Mouse (Mus musculus) hindbrain, embryonic 14.5 days (tissue): ENCODE measurements at regions not wholly inside any gene's neighbourhood (a gene's known extent, or its start where the extent isn't known, plus 50 kb on each side); places are given as distances from the start of the nearest gene placed in this dataset.
"Not testable (repeated sequence)": the region's sequence is repeated elsewhere in the genome, so short reads cannot be mapped to it uniquely, and the experiment has no call there.

Experiments
- ATAC-seq: fragments of 200-750 bp; cut with Nextera tagmentation; 2 replicates; pipeline ENCODE4 v1.8.0; 2017; ENCODE audit warnings: moderate number of reproducible peaks, mild to moderate bottlenecking, moderate TSS enrichment, moderate library complexity; ENCODE audit not compliant: low FRiP score
- DNase-seq: peaks from one replicate; pipeline ENCODE4 v3.0.0-alpha.2; 2015; ENCODE audit warnings: low spot score
- H3K27ac ChIP-seq: fragments of 300-500 bp; sonication (generic); 2 replicates; pipeline ENCODE4 v1.5.1; 2014; ENCODE audit warnings: mild to moderate bottlenecking, moderate library complexity
- H3K27me3 ChIP-seq: fragments of 300-500 bp; sonication (generic); 2 replicates; pipeline ENCODE4 v1.6.1; 2014; ENCODE audit warnings: mild to moderate bottlenecking, low read length, mixed read lengths; ENCODE audit not compliant: control insufficient read depth, insufficient read depth
- H3K36me3 ChIP-seq: fragments of 300-500 bp; sonication (generic); replicated peaks from 2 replicates; pipeline ENCODE4 v1.6.1; 2014; ENCODE audit not compliant: control insufficient read depth, insufficient read depth
- H3K4me1 ChIP-seq: fragments of 300-500 bp; sonication (generic); replicated peaks from 2 replicates; pipeline ENCODE4 v1.6.1; 2014; ENCODE audit warnings: antibody characterized with exemption, low read length, mixed read lengths; ENCODE audit not compliant: control insufficient read depth, insufficient read depth
- H3K4me2 ChIP-seq: fragments of 300-500 bp; sonication (generic); replicated peaks from 2 replicates; pipeline ENCODE4 v1.6.1; 2014; ENCODE audit warnings: mild to moderate bottlenecking, moderate library complexity
- H3K4me3 ChIP-seq: fragments of 300-500 bp; sonication (generic); replicated peaks from 2 replicates; pipeline ENCODE4 v1.5.1; 2014; ENCODE audit warnings: mild to moderate bottlenecking, low read length
- H3K9ac ChIP-seq: fragments of 300-500 bp; sonication (generic); 2 replicates; pipeline ENCODE4 v1.6.1; 2014
- H3K9me3 ChIP-seq: fragments of 300-500 bp; sonication (generic); 2 replicates; pipeline ENCODE4 v1.6.1; 2016; ENCODE audit warnings: low read length; ENCODE audit not compliant: control insufficient read depth
- WGBS: fragments of 180-500 bp; shearing (Covaris S2); extraction: QIAGEN DNeasy Blood & Tissue Kit; methylation state at CpG from one replicate; pipeline ENCODE4 v1.1.7; 2014; 5-methylcytosine and 5-hydroxymethylcytosine counted together

DNA sequence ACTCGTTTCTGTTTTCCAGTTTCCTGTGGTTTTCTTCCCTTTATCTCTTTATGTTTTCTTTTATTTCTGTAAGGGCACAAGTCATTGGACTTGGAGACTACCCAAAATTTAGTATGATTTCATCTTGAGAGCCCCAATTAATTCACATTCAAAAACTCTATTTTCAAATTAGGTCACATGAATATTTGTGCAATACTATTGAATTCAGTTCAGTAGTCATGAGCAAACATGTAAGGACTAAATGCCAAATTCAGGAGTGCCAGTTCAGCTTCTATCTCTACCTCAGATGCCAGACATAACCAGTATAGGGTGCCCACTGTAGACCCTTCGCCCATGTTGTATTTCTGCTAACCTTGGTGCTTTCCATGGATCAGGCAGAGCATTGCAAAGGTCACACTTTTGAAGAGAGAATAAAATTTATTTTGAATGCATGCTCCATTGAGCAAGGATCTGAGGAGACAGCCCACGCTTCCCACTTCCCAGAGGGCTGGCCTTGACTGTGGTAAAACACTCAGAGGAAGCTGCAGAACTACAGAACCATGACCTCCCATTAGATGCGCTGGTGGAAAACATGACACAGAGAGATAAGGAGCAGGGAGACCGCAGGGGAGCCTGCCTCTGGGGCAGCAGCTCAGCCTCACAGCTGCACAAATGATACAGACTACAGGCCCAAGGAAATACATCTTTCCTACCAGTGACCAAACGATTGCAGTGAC is 135.9 kb upstream of the Plxna2 start:
- no peak for ATAC-seq
- no peak overlapping the region for H3K9ac ChIP-seq
- H3K4me1 ChIP-seq: no peaks in the 10 kb centered on the region
- no peaks in the 10 kb centered on the region for H3K36me3 ChIP-seq
- H3K9me3 ChIP-seq: no peaks in the 10 kb centered on the region
- WGBS: 73% methylated on average over 6 of the region's 6 CpGs
- no peak overlapping the region for H3K27ac ChIP-seq
- no peak for DNase-seq
- H3K4me2 ChIP-seq: no peak overlapping the region
- no peaks in the 10 kb centered on the region for H3K27me3 ChIP-seq
- H3K4me3 ChIP-seq: no peak overlapping the region

GRCm38 (mm10) chr1:194471281-194471680 is 146.7 kb upstream of the Plxna2 start:
- ATAC-seq, H3K4me1 ChIP-seq, H3K27ac ChIP-seq, H3K27me3 ChIP-seq, H3K36me3 ChIP-seq, H3K9ac ChIP-seq, H3K4me3 ChIP-seq, H3K4me2 ChIP-seq, DNase-seq: not testable (repeated sequence)
- 0 out of 2 replicates have a peak, but pooled peaks cover 11% of the 10 kb centered on the region for H3K9me3 ChIP-seq
- WGBS: 79% methylated on average over 2 of the region's 2 CpGs

- H3K27ac ChIP-seq: no peak overlapping the region
- DNase-seq (no peak), ATAC-seq (no peak)
- no peak overlapping the region for H3K9ac ChIP-seq
- H3K4me2 ChIP-seq: no peak overlapping the region
- H3K27me3 ChIP-seq: no peaks in the 10 kb centered on the region
- H3K4me3 ChIP-seq: no peak overlapping the region
- WGBS: 78% methylated on average over 1 of the region's 1 CpGs
- H3K4me1 ChIP-seq: no peaks in the 10 kb centered on the region
- no peaks in the 10 kb centered on the region for H3K36me3 ChIP-seq
- no peaks in the 10 kb centered on the region for H3K9me3 ChIP-seq
Measured at GRCm38 (mm10) chr1:194452480-194452879, 165.5 kb upstream of the Plxna2 start.

DNA sequence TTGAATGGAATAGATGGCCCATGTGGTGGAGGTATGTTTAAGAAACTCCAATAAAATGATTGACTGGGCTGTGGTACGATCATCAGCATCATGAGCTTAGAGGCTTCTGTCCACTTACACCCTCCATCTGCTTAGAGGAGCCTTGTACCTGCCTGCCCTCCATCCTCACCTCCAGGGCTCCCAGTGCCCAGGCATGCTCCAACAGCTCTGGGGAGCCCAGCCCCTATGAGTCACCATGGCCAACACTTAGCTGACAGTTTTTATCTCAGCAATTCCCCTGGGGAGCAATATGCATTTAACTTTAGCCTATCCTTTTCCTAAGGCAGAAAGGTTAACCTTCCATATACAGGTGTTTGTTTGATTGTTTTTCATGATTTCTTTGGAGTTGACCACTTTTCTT is 174.3 kb upstream of the Plxna2 start:
- Histone ChIP-seq H3K9me3 (no peaks in the 10 kb centered on the region), H3K27ac (no peak overlapping the region), H3K4me1 (no peaks in the 10 kb centered on the region), H3K9ac (no peak overlapping the region), H3K27me3 (no peaks in the 10 kb centered on the region), H3K4me2 (no peak overlapping the region), H3K4me3 (no peak overlapping the region), H3K36me3 (no peaks in the 10 kb centered on the region)
- ATAC-seq (no peak), DNase-seq (no peak)
- 90% methylated on average over 1 of the region's 1 CpGs for WGBS

- WGBS: 79% methylated on average over 5 of the region's 5 CpGs
- Histone ChIP-seq H3K9me3 (no peaks in the 10 kb centered on the region), H3K27ac (no peak overlapping the region), H3K9ac (no peak overlapping the region), H3K4me3 (no peak overlapping the region), H3K4me2 (no peak overlapping the region), H3K27me3 (no peaks in the 10 kb centered on the region), H3K4me1 (no peaks in the 10 kb centered on the region), H3K36me3 (no peaks in the 10 kb centered on the region)
- no peak for ATAC-seq
- DNase-seq: no peak
Measured at GRCm38 (mm10) chr1:194437301-194437700, 180.7 kb upstream of the Plxna2 start.

DNA sequence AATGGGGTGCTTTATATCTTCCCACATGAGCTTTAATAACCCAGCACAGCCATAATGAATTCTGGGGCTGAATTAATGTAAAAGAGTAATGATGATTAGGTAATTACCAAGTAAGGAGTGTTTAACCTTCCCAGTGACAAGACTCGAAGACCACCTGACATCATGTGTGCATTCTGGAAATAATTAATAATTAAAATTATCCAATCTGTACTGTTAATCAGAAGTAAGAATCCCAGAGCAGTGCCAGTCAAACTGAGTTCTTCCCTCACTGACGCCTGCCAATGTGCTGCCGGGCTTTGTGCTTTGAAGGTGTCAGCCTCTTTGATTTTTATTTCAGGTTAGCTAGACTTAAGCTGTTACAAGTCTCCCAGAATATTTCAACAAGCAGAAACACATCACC is 183.0 kb upstream of the Plxna2 start:
- 59% methylated on average over 3 of the region's 3 CpGs for WGBS
- no peaks in the 10 kb centered on the region for H3K9me3 ChIP-seq
- no peaks in the 10 kb centered on the region for H3K36me3 ChIP-seq
- DNase-seq (no peak), ATAC-seq (no peak)
- H3K9ac ChIP-seq: no peak overlapping the region
- H3K27ac ChIP-seq: no peak overlapping the region
- no peaks in the 10 kb centered on the region for H3K27me3 ChIP-seq
- no peak overlapping the region for H3K4me3 ChIP-seq
- no peaks in the 10 kb centered on the region for H3K4me1 ChIP-seq
- no peak overlapping the region for H3K4me2 ChIP-seq

DNA sequence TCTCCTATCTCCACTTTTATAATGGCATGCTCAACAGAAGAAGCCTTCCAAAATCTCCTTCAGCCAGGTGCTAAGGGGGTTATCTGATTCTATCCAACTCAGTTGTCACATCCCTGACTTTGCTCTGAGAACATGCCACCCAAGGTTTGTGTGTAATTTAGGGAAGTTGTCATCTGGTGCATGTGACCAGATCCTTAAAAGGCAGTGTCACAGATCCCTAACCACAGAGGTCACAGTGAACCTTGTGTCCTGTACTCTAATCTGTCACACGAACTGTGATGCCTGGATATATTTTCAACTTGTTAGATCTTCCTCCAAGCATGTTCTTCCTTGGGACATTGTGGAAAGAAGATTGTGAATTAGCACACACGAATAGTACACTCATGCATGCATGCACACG is 189.4 kb upstream of the Plxna2 start:
- DNase-seq: no peak
- no peak overlapping the region for H3K27ac ChIP-seq
- no peaks in the 10 kb centered on the region for H3K27me3 ChIP-seq
- no peaks in the 10 kb centered on the region for H3K4me1 ChIP-seq
- H3K9ac ChIP-seq: no peak overlapping the region
- no peak overlapping the region for H3K4me3 ChIP-seq
- no peak overlapping the region for H3K4me2 ChIP-seq
- 82% methylated on average over 3 of the region's 3 CpGs for WGBS
- ATAC-seq: no peak
- no peaks in the 10 kb centered on the region for H3K36me3 ChIP-seq
- no peaks in the 10 kb centered on the region for H3K9me3 ChIP-seq

DNA sequence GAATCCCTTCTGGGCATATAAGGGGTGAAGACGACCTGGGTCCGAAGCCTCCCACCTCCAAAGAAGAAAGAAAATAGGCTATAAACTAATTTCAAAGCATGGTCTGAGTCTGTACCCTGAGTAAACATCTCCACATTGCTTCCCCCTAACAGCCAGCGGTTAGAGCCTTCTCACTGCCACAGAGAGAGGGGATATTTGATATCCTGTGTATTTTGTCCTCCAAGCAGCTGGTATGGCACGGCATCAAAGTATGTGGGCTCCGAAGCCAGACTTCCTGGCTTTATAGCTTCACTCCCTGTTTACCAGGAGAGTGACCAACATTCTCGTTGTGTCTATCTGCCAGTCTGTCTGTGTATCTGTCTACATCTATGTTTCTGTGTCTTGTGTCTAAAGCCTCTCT is 191.7 kb upstream of the Plxna2 start:
- H3K27me3 ChIP-seq: no peaks in the 10 kb centered on the region
- ATAC-seq: no peak
- H3K4me1 ChIP-seq: no peaks in the 10 kb centered on the region
- H3K36me3 ChIP-seq: no peaks in the 10 kb centered on the region
- DNase-seq: no peak
- H3K27ac ChIP-seq: no peak overlapping the region
- 87% methylated on average over 6 of the region's 6 CpGs for WGBS
- H3K4me2 ChIP-seq: no peak overlapping the region
- H3K9me3 ChIP-seq: no peaks in the 10 kb centered on the region
- H3K4me3 ChIP-seq: no peak overlapping the region
- H3K9ac ChIP-seq: no peak overlapping the region

GRCm38 (mm10) chr1:194424201-194424600 is 193.8 kb upstream of the Plxna2 start:
- Histone ChIP-seq H3K4me2 (no peak overlapping the region), H3K9me3 (no peaks in the 10 kb centered on the region), H3K36me3 (no peaks in the 10 kb centered on the region), H3K27me3 (no peaks in the 10 kb centered on the region), H3K27ac (no peak overlapping the region), H3K4me3 (no peak overlapping the region), H3K4me1 (no peaks in the 10 kb centered on the region), H3K9ac (no peak overlapping the region)
- 97% methylated on average over 2 of the region's 2 CpGs for WGBS
- DNase-seq: no peak
- ATAC-seq: no peak

GRCm38 (mm10) chr1:194412193-194412592 is 205.8 kb upstream of the Plxna2 start:
- ATAC-seq (no peak), DNase-seq (no peak)
- Histone ChIP-seq H3K9ac (no peak overlapping the region), H3K4me1 (no peaks in the 10 kb centered on the region), H3K27ac (no peak overlapping the region), H3K9me3 (no peaks in the 10 kb centered on the region), H3K27me3 (no peaks in the 10 kb centered on the region), H3K4me3 (no peak overlapping the region), H3K4me2 (no peak overlapping the region), H3K36me3 (no peaks in the 10 kb centered on the region)
- WGBS: 73% methylated on average over 5 of the region's 5 CpGs
